Mouse (Mus musculus) heart, adult 2 months (tissue): ENCODE results near the gene Aatk.

Source experiments
- CTCF ChIP-seq: fragments of 200-600 bp; IDR thresholded peaks from 2 replicates; pipeline ENCODE4 v1.8.1; 2022; ENCODE audit warnings: antibody characterized with exemption, mild to moderate bottlenecking, moderate library complexity
- EP300 ChIP-seq: fragments of 200-500 bp; IDR thresholded peaks from 2 replicates; pipeline ENCODE4 v1.6.1; 2011; ENCODE audit warnings: low read depth, low read length, control low read depth; ENCODE audit not compliant: insufficient read depth
- POLR2A ChIP-seq: fragments of 200-500 bp; IDR thresholded peaks from 2 replicates; pipeline ENCODE4 v1.6.1; 2011; ENCODE audit warnings: mild to moderate bottlenecking, low read depth, low read length, control low read depth; ENCODE audit not compliant: insufficient read depth

GRCm38 (mm10) chr11:119979596-119980385, 67.2 kb downstream of the Aatk start:
- TF ChIP-seq EP300 = no peak
- TF ChIP-seq POLR2A = no peak
- no peak for TF ChIP-seq CTCF
